Mouse (Mus musculus) embryo, embryonic 9.5 days (tissue): ENCODE results near the gene Rapgef2.

Experiments
- DNase-seq: peaks from one replicate; pipeline ENCODE4 v3.0.0-alpha.2; 2017; ENCODE audit errors: extremely low spot score

Rapgef2 gene

DNA sequence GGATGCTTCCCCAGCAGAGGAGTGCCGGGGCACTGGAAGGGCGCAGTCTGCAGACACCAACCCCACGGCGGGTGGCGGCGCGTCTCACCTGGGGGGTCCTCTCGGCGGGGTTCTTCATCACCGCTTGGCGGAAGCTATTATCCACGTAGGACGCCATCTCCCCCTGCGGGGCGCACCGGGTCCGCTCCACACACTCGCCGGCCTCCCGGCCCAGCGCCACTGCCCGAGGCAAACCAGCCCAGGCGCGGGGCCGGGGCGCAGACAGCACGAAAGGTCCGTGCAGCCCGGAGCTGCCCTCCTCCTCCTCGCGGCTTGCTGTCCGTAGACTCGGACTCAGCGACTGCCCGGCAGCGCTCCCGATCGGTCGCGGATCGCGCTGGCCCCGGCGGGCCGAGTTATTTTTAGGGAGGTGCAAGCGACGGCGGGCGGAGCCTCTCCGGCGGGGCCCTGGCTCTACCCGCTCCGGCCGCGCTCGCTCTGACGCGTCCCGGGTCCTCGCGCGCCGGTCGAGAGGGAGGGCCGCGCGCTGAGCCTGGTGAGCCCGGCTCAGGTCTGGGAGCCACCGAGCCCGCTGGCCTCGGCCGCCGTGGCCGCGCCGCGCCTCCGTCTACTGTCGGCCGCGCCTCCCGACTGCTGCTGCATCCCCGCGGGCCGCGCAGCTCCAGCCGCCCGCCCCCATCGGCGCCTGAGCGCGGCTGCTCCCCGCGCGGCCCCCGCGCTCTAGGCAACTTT, at the start of gene Rapgef2:
Rapgef2 (minus strand) TSS at position 142 of the 732 bp plus-strand sequence.
- peak; percentile 73 for DNase-seq

- DNase-seq: no peak
Measured at GRCm38 (mm10) chr3:79333643-79334200, 47.4 kb upstream of the Rapgef2 start.

DNA sequence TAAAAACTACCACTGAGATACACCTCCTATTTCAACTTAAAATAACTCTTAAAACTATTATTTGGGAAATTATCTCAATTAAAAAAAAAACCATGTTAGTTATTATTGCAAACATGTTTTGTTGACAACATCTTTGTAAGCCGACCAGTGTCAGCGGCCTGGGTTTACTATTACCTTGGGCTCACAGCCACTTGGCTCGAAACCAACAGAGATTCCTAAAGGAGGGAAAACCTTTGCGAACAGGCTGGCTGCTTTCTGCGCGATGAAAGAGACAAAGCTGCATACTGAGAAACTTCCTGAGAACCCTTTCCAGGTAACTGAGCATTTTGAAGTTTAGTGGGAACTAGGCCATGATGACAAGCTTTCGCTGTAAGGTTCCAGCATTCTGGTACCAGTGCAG, 46.7 kb upstream of the Rapgef2 start:
- DNase-seq: no peak

GRCm38 (mm10) chr3:79329691-79330315, 43.5 kb upstream of the Rapgef2 start:
- DNase-seq: no peak

DNA sequence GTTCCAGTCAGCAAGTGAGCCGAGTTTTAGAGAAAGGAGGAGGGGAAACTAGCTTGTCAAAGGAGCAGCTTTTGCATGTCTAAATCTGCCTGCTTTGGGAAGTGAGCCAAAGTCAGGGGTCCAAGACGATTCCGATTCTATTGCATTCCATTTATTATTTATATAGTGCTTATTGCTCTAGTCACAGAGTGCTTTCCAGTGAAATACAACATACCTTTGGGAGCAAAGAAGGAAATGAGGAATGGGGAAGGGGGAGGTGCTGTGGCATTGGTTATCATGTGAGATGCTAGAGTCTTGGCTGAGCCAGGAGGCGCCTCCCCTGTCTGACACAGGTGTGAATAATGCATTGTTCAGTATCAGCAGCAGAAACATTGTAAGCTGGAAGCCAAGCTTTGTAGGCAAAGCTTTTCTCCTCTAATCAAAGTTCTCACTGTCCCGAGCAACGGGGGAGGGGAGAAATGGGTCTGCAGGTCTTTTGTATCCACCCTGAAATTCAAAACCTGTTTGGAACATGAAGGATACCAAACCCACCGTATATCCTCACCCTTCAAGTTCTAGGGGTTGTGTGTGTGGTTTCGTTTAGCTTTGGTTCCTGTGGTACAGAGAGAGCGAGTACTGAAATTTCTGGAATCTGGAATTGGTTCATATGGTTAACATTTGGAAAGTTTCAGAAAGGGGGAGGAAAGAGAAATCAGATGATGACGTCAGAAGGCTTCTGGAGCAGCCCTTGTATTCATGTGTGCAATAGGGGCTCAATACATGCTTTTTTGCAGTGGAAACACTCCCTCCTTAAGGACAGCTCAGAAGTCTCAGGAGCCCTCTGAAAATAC, 38.6 kb upstream of the Rapgef2 start:
- no peak for DNase-seq

GRCm38 (mm10) chr3:79314006-79314698, 27.8 kb upstream of the Rapgef2 start:
- no peak for DNase-seq

DNA sequence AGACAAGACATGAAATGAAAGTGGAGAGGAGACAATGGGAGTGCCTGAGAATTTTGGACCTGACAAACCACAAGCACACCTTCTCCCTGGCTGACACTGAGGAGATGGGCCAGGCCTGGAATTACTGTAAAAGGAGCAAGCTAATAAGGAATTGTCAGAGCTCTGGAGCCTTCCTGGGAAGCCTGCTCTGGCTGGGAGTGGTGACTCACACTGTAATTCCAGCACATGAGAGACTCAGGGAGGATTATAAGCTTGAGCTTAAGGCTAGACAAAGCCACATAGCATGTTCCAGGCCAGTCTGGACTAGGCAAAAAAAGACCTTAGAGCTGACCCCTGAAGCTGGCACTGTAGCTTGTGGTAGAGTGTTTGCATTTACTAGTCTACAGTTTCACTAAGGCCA, 25.6 kb upstream of the Rapgef2 start:
- no peak for DNase-seq

DNA sequence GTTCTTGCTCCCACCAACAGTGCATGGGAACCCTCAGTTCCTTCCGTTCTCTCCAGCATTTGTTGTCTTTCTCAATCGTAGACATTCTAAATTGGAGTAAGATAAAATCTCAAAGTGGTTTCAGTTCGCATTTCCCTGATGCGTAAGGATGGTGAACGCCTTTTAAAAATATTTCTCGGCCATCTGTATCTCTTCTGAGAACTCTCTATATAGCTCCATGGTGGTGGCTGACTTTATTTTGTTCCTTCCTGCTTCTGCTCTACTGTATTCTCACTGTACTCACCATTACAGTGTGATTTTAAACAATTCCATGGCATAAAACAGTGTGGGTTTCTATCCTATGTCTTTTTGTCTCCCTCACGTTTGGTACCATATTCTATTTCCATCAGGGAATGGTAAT, 23.9 kb upstream of the Rapgef2 start:
- DNase-seq: no peak

DNA sequence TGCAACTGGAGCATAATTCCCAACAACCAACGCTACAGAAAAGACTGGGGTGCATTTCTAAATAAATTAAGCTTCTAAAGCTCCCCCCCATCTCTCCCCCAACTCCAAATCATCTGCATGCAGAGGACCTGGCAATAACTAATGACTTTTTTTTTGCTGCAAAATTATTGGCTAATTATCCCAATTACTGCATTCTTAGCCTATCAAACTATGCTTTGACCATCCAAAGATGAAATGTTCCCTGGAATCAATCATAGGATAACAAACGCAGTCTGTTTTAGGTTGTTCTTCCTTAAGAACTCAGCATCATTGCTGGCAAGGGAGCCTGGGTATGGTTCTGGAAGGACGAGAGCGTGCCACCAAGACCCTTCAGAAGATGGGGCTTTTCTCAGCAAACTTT, 22.3 kb upstream of the Rapgef2 start:
- DNase-seq: no peak

DNA sequence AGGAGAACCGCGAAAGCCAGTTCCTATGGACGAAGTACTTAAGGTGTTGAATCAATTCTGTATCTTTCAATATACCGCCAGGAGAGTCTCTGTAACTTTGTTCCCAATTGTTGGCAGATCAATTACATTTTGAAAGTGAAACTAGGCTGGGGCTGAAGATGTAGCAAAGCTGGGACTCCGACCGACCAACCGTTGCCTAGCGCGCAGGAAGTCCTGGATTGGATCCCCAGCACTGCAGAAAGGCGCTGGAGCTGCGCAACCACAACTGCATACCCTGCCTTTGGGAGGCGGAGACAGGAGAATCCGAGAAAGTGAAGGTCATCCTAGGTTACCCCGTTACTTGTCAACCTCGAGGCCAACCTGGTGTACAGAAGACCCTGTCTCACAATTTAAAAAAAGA, 13.1 kb upstream of the Rapgef2 start:
- DNase-seq: no peak

GRCm38 (mm10) chr3:79297281-79297680, 11.0 kb upstream of the Rapgef2 start:
- DNase-seq: no peak

GRCm38 (mm10) chr3:79296586-79296985, 10.3 kb upstream of the Rapgef2 start:
- no peak for DNase-seq

GRCm38 (mm10) chr3:79296049-79296448, 9.7 kb upstream of the Rapgef2 start:
- DNase-seq: no peak

DNA sequence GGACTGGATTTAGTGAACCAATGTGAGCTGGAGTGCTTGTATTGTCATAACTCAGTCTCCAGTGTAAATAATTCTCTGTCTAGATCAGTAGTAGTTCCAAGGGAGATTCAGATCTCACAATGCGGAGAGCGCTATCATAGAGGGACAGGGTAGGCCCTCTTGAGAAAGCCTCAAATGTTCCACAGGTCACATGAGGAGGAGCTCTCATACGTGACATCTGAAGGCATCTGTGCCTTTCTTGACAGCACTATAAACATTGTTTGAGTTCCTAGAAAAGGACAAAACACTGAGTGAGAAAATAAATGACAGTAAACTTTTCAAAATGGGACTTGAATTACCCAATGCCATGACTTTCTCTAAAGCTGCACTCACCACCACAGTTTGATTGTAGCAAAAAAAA, 8.4 kb upstream of the Rapgef2 start:
- no peak for DNase-seq

DNA sequence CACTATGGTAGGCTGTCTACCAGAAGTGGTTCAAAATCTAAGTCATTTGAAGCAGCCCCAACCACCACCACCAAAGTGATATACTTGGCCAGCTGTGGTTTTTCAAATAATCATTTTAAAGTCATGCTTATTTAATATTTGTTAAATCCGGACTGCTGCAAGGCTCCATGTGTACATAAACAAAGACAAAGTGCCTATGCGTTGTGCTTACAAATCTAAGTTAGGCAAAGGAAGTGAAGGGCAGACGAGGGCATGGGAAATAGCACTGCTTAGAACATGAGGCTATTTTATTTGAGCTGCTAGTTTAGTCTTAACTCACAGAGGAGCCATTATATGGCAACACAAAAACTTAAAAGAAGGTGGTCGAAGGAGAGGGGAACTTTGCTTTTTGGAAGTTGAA, 6.7 kb upstream of the Rapgef2 start:
- DNase-seq: no peak

GRCm38 (mm10) chr3:79289050-79289449, 2.7 kb upstream of the Rapgef2 start:
- no peak for DNase-seq

DNA sequence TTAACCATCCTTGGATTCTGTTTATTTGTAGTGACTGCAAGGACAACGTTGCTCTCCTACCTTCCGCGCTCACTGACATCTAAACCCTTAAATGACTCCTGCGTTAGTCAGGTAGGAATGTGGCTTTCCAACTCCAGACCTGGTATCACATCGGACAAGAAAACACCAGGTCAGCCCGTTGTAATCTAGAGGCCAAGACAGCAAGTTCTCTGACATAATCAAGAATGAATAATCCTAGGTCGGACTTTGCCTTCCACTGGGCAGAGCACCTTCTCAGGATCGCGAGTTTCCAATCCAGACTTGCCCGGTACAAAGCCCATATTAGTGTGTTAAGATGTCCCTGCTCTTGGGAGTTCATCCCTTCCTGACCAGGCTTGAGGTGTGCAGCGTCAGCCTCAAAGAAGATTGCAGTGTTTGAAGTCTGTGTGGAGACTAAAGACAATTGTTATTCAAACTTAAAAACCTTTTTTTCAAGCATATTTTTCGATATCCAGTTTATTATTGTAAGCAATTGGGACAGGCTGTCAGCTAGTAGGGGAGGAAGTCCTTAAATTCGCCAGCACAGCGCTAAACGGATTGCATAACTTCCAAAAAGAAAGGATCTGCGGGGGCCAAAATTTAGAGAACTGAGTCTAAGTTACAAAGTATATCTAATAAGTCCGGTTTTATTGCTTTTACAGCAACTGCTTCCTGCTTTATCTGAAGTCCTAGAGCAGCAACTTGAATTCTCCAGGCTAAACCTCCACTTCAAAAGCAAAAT, 1.6 kb upstream of the Rapgef2 start:
- DNase-seq: no peak

DNA sequence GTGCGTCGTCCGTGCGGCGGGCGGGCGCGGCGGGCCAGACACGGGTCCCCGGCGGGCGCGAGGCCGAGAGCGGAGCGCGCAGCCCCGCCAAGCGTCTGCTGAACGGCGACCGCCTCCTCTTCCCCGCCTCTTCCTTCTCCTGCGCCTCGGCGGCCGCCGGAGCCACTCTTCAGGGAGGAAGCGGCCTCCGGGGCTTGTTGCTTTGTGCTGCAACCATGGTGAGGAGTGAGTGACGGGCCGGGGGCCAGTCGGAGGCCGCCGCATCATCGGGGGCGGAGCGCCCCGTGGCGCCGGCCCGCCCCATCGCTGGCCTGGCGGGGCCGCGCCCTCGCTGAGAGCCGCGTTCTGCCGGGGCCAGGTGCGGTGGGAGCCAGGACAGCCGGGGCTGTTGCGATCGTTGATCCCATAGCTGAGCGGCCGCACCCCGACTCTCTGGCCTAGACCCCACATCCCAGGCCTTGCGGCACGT, 825 bp upstream of the Rapgef2 start:
- DNase-seq: peak; percentile 91

GRCm38 (mm10) chr3:79286031-79286375, 314 bp downstream of the Rapgef2 start:
- DNase-seq: no peak

DNA sequence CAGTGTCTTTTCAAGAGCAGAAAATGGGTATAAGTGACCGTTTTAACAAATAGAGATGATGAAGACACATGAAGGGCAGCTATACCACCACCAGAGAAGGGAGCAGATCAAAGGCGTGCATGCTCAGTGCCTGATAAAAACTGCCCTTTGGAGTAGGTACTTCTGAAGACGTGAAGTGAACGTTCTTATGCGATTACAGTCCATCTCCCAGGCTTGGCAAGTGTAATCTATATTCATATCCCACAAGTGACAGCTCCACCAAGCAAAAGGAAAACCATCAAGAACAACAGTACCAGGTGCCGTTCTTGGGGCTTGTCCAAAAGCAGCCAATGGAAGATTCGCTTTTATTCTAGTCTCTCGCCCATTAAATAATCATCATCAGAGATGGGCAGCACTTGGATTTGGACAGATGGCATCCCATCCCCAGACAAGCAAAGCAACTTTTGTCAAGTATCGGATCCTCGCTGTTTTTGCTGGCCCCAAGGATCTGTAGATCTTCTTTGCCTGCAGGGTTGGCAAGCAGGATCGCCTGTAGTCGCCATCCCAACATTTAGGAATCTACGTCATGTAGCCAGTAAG, 1.1 kb downstream of the Rapgef2 start:
- DNase-seq: no peak

- no peak for DNase-seq
Measured at GRCm38 (mm10) chr3:79283976-79284375, 2.3 kb downstream of the Rapgef2 start.
